Mouse (Mus musculus): ENCODE data around the gene Elk4.

Elk4 gene

GRCm38 (mm10) chr1:132061750-132062541 lies 54.5 kb downstream of the Elk4 start:
- intact Hi-C loops (cut with DNase I), result no loop called here

- intact Hi-C loops (cut with DNase I), result no loop called here
Measured at GRCm38 (mm10) chr1:132063096-132063495, 55.7 kb downstream of the Elk4 start.

GRCm38 (mm10) chr1:132065001-132065400 lies 57.6 kb downstream of the Elk4 start:
- intact Hi-C loops (cut with DNase I), result no loop called here

DNA sequence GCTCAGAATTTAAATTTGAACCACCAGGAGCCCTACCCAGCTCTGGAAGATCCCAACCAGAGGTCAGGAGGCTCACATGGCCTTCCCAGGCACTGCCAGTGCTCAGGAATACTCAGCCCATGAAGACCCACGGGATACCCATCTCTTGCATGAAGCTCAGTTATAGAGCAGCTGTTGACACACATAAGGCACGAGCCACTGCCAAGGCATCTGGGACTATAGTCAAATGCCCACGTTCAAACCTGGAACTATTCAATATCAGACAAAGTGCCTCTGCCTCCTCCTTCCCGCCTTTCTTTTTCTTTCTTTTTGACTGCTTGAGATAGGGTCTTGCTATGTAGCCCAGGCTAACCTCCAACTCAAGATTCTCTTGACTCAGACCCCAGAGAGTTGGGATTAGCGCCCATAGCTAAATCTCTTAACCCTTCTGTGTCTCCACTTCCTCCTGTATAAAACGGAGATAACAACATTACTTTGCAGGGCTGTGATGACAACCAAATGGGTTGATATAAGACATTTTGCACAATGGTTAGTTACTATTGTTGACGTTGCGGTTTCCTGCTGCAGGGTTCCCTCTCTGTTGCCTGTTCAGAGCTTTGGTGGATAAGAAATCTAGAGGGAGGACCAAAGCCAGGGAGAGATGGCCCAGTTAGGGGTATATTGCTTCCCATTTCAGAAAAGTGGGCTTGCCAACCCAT lies 58.2 kb downstream of the Elk4 start:
- intact Hi-C loops (cut with DNase I), result no loop called here

GRCm38 (mm10) chr1:132067261-132068255 lies 60.2 kb downstream of the Elk4 start, which contains the start of gene Mfsd4a:
Gene Mfsd4a (minus strand): TSS chr1:132068062.
- intact Hi-C loops (cut with DNase I), result no loop called here

GRCm38 (mm10) chr1:132069436-132069835 lies 62.0 kb downstream of the Elk4 start:
- intact Hi-C loops (cut with DNase I), result no loop called here

DNA sequence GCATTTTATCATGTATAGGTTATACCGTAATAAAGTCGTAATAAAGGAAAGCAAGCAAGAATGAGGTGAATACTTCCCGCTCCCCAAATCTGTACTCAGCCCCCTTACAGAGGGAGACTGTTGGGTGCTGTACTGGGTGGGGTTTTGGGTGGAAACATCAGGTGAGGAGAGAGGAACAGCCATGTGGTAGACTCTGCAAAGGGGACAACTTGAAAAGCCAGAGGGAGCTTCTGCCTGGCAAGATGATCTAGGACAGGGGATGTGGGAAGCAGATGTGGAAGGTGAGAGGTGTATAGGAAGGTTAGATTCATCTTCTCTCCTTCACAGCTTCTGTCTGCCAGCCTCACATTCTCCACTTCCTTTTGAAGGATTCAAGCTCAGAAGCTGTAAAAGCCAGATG lies 63.3 kb downstream of the Elk4 start:
- intact Hi-C loops (cut with DNase I), result no loop called here

DNA sequence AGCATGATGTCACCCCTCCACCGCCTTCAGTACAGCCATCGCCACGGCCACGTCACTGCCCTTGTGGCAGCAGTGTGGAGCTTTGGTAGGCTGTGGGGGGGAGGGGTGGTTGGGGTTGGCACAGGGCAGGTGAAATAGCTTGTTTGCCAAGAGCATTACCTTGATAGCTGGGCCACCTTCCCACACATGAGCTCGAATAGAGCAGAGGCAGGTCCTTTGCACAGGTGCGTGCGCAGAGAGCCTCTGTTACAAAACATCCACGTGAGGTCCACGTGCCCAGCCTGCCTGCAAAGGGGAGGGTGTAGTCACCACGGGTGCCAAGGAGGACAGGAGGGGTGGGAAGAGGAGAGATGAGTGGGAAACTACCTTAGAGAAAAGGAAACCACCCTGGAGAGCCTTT lies 68.2 kb downstream of the Elk4 start:
- intact Hi-C loops (cut with DNase I), result no loop called here

GRCm38 (mm10) chr1:132078413-132078812 lies 71.0 kb downstream of the Elk4 start:
- intact Hi-C loops (cut with DNase I), result no loop called here
